20 mouse cellular contexts compared by ENCODE assay signal in genomic region chr6:65647731-65648130, GRCm38 (mm10). TPM values are rescaled to one million over a fixed set of nuclear protein-coding genes. Genes with fewer than 3 reads are reported as not detected.
A peak's percentile ranks its signal among the peaks of the same experiment; 100 is the strongest.
DNase-seq lines count a peak whose midpoint lies in the region; ATAC-seq and TF ChIP-seq lines count a peak whose summit lies in the region.
"Had no signal": no experiment of that assay in that cellular context is flagged by ENCODE, and none has a peak within 500 bp of the region (broad histone marks: within the 10 kb centered on the region; RNA-seq: fewer than 3 reads in every experiment).

No protein-coding gene starts in this region.

- H3K27ac ChIP-seq in lung, embryonic 14.5 days (ENCODE audit: low read depth), result peak overlapping the region; percentile 46; the same call in 1 of the 2 replicates
- H3K27ac ChIP-seq in left cerebral cortex, adult 2 months, result no peak overlapping the region
- no peak overlapping the region for H3K27ac ChIP-seq in forebrain, postnatal 0 days (ENCODE audit: low read depth, low read length)
- H3K27ac ChIP-seq: heart, adult 2 months; hindbrain, embryonic 13.5 days; kidney, postnatal 0 days; limb, embryonic 15.5 days; neural tube, embryonic 12.5 days had no signal

- no peaks in the 10 kb centered on the region for H3K9me3 ChIP-seq in lung, embryonic 14.5 days (ENCODE audit: low read depth, low read length)
- no peaks in the 10 kb centered on the region for H3K9me3 ChIP-seq in forebrain, postnatal 0 days (ENCODE audit: low read length)
- H3K9me3 ChIP-seq: hindbrain, embryonic 13.5 days; limb, embryonic 15.5 days; neural tube, embryonic 12.5 days had no signal

- 72% methylated on average over 6 of the region's 6 CpGs for WGBS in lung, embryonic 14.5 days
- 91% methylated on average over 6 of the region's 6 CpGs for WGBS in forebrain, postnatal 0 days

- H3K36me3 ChIP-seq in lung, embryonic 14.5 days (ENCODE audit: insufficient read depth), result no peaks in the 10 kb centered on the region
- H3K36me3 ChIP-seq in forebrain, postnatal 0 days (ENCODE audit: insufficient read depth), result no peaks in the 10 kb centered on the region
- H3K36me3 ChIP-seq: hindbrain, embryonic 13.5 days; limb, embryonic 15.5 days; neural tube, embryonic 12.5 days had no signal

- intact Hi-C loops in left cerebral cortex, adult 2 months (cut with DNase I), result loop anchor here (10.0 kb wide), 1 partner anchor 133 kb away; no protein-coding TSS in a partner anchor

- no peak for DNase-seq in lung, embryonic 14.5 days
- DNase-seq in lung, postnatal 10 days, result no peak
- peak; percentile 77 for DNase-seq in T-cell, adult 2 months (ENCODE audit: low spot score)
- DNase-seq in thymus, postnatal 10 days (ENCODE audit: low spot score in 2 of 2), result peak; percentile 29 to 44
- no peak for DNase-seq in left cerebral cortex, adult 2 months (ENCODE audit: extremely low spot score in 1 of 2, low spot score in 2 of 2)
- no peak for DNase-seq in forebrain, postnatal 0 days
- DNase-seq in layer of hippocampus, adult 11-12 months (ENCODE audit: low spot score), result no peak
- DNase-seq: adrenal gland, postnatal 36 days; cerebellum, adult 9-10 months; gastrocnemius, postnatal 10 days; heart, adult 2 months; layer of hippocampus, adult 9-11 months; right cerebral cortex, postnatal 14 days had no signal

- no peak overlapping the region for H3K9ac ChIP-seq in lung, embryonic 14.5 days
- no peak overlapping the region for H3K9ac ChIP-seq in forebrain, postnatal 0 days
- H3K9ac ChIP-seq: hindbrain, embryonic 13.5 days; limb, embryonic 15.5 days; neural tube, embryonic 12.5 days had no signal

- ATAC-seq in lung, embryonic 14.5 days (ENCODE audit: insufficient read depth), result no peak
- peak; percentile 69 for ATAC-seq in megakaryocyte progenitor cell, adult 5-6 weeks (replicated peaks; ENCODE audit: poor library complexity)
- no peak for ATAC-seq in forebrain, postnatal 0 days
- ATAC-seq: intestine, embryonic 16.5 days; midbrain, embryonic 16.5 days had no signal

- no peaks in the 10 kb centered on the region for H3K27me3 ChIP-seq in lung, embryonic 14.5 days (ENCODE audit: insufficient read depth, low read length)
- no peaks in the 10 kb centered on the region for H3K27me3 ChIP-seq in forebrain, postnatal 0 days (ENCODE audit: insufficient read depth, low read length)
- H3K27me3 ChIP-seq: hindbrain, embryonic 13.5 days; limb, embryonic 15.5 days; neural tube, embryonic 12.5 days had no signal

- H3K4me3 ChIP-seq in lung, embryonic 14.5 days (ENCODE audit: low read depth, low read length), result no peak overlapping the region
- H3K4me3 ChIP-seq in left cerebral cortex, adult 2 months, result no peak overlapping the region
- no peak overlapping the region for H3K4me3 ChIP-seq in forebrain, postnatal 0 days (ENCODE audit: low read depth, low read length)
- H3K4me3 ChIP-seq: heart, adult 2 months; hindbrain, embryonic 13.5 days; limb, embryonic 15.5 days; neural tube, embryonic 12.5 days had no signal

- H3K4me1 ChIP-seq in lung, embryonic 14.5 days (ENCODE audit: insufficient read depth), result no peaks in the 10 kb centered on the region; the same call in 1 of the 2 replicates
- H3K4me1 ChIP-seq in forebrain, postnatal 0 days (ENCODE audit: insufficient read depth), result no peaks in the 10 kb centered on the region
- H3K4me1 ChIP-seq: hindbrain, embryonic 13.5 days; limb, embryonic 15.5 days; neural tube, embryonic 12.5 days had no signal

- H3K4me2 ChIP-seq in lung, embryonic 14.5 days, result no peak overlapping the region
- H3K4me2 ChIP-seq in forebrain, postnatal 0 days (ENCODE audit: low read depth), result no peak overlapping the region
- H3K4me2 ChIP-seq: hindbrain, embryonic 13.5 days; limb, embryonic 15.5 days; neural tube, embryonic 12.5 days had no signal

- TF ChIP-seq CTCF in lung, embryonic 14.5 days (IDR thresholded peaks at IDR 0.05; ENCODE audit: low read depth), result no peak
- no peak for TF ChIP-seq CTCF in left cerebral cortex, adult 2 months (IDR thresholded peaks at IDR 0.05)
- TF ChIP-seq CTCF in forebrain, postnatal 0 days (IDR thresholded peaks at IDR 0.05; ENCODE audit: low read depth), result no peak

RNA-seq across cellular contexts. Expression of gene Ndnf, which starts 23.7 kb away (rescaled TPM):
- 38.5 and 40.8 TPM in 2 replicates for polyA plus RNA-seq in lung, embryonic 14.5 days (2014; fragmentation: Nextera tagmentation; extraction: Ambion mirVana)
- 0.10 TPM in 1 of 2 replicates, not detected in the other for total RNA-seq in megakaryocyte progenitor cell, adult 5-6 weeks (2015)
- under 0.01 TPM in 1 of 2 replicates, not detected in the other for total RNA-seq in megakaryocyte progenitor cell, adult 5-6 weeks (2017)
- 10 to 100 TPM in 1 of 2 experiments, 1 to 10 TPM in 1; 10.0 to 12.6 TPM for total RNA-seq in left cerebral cortex, adult 2 months (2021)
- 15.8 and 24.2 TPM in 2 replicates for total RNA-seq in forebrain, postnatal 0 days (2014; rRNA removed)
- polyA plus RNA-seq in forebrain, postnatal 0 days (2015; fragmentation: Nextera tagmentation; extraction: Ambion mirVana), result 5.5 and 6.1 TPM in 2 replicates

Comparison
In these comparisons a context has a peak if more than half of its experiments do, and no peak if none do; other contexts are left out.
1. DNase-seq: peak in T-cell, adult 2 months (single experiment) and thymus, postnatal 10 days (2 of 2); none in lung, embryonic 14.5 days (single experiment), lung, postnatal 10 days (single experiment), left cerebral cortex, adult 2 months (0 of 2), forebrain, postnatal 0 days (single experiment) and layer of hippocampus, adult 11-12 months (single experiment).
2. RNA of gene Ndnf, which starts 23.7 kb away (total RNA-seq): 15.8 to 24.2 TPM in forebrain, postnatal 0 days and 10.0 to 12.6 TPM in left cerebral cortex, adult 2 months; under 0.01 to 0.10 TPM in megakaryocyte progenitor cell, adult 5-6 weeks; every median in the first group is over 4 times any median in the second.